Mouse (Mus musculus) hindbrain, embryonic 14.5 days (tissue): Measurements from ENCODE around the gene Katnbl1. TPM values are rescaled to one million over a fixed set of nuclear protein-coding genes. Genes with fewer than 3 reads are reported as not detected.

ENCODE experiments used
- ATAC-seq: fragments of 200-750 bp; cut with Nextera tagmentation; 2 replicates; pipeline ENCODE4 v1.8.0; 2017; ENCODE audit warnings: moderate number of reproducible peaks, mild to moderate bottlenecking, moderate TSS enrichment, moderate library complexity; ENCODE audit not compliant: low FRiP score
- DNase-seq: peaks from one replicate; pipeline ENCODE4 v3.0.0-alpha.2; 2015; ENCODE audit warnings: low spot score
- H3K27ac ChIP-seq: fragments of 300-500 bp; sonication (generic); 2 replicates; pipeline ENCODE4 v1.5.1; 2014; ENCODE audit warnings: mild to moderate bottlenecking, moderate library complexity
- H3K27me3 ChIP-seq: fragments of 300-500 bp; sonication (generic); 2 replicates; pipeline ENCODE4 v1.6.1; 2014; ENCODE audit warnings: mild to moderate bottlenecking, low read length, mixed read lengths; ENCODE audit not compliant: control insufficient read depth, insufficient read depth
- H3K36me3 ChIP-seq: fragments of 300-500 bp; sonication (generic); replicated peaks from 2 replicates; pipeline ENCODE4 v1.6.1; 2014; ENCODE audit not compliant: control insufficient read depth, insufficient read depth
- H3K4me1 ChIP-seq: fragments of 300-500 bp; sonication (generic); replicated peaks from 2 replicates; pipeline ENCODE4 v1.6.1; 2014; ENCODE audit warnings: antibody characterized with exemption, low read length, mixed read lengths; ENCODE audit not compliant: control insufficient read depth, insufficient read depth
- H3K4me2 ChIP-seq: fragments of 300-500 bp; sonication (generic); replicated peaks from 2 replicates; pipeline ENCODE4 v1.6.1; 2014; ENCODE audit warnings: mild to moderate bottlenecking, moderate library complexity
- H3K4me3 ChIP-seq: fragments of 300-500 bp; sonication (generic); replicated peaks from 2 replicates; pipeline ENCODE4 v1.5.1; 2014; ENCODE audit warnings: mild to moderate bottlenecking, low read length
- H3K9ac ChIP-seq: fragments of 300-500 bp; sonication (generic); 2 replicates; pipeline ENCODE4 v1.6.1; 2014
- H3K9me3 ChIP-seq: fragments of 300-500 bp; sonication (generic); 2 replicates; pipeline ENCODE4 v1.6.1; 2016; ENCODE audit warnings: low read length; ENCODE audit not compliant: control insufficient read depth
- WGBS: fragments of 180-500 bp; shearing (Covaris S2); extraction: QIAGEN DNeasy Blood & Tissue Kit; methylation state at CpG from one replicate; pipeline ENCODE4 v1.1.7; 2014; 5-methylcytosine and 5-hydroxymethylcytosine counted together
- polyA plus RNA-seq: library from polyadenylated mRNA; unstranded; fragments of >200 nt; fragmentation: Nextera tagmentation; extraction: Ambion mirVana; gene quantifications from 2 replicates; pipeline ENCODE4 v1.2.1, GENCODE M21; 2014

The Katnbl1 gene
- 36.2 and 42.7 TPM in 2 replicates for polyA plus RNA-seq

GRCm38 (mm10) chr2:112378973-112379898, at the start of gene Katnbl1:
TSS of gene Katnbl1 (plus strand) at chr2:112379211.
- peak; percentile 99 for ATAC-seq
- peak within 1 kb of the TSS; percentile 76 for H3K4me3 ChIP-seq
- under 1% methylated on average over 71 of the region's 72 CpGs for WGBS
- H3K4me2 ChIP-seq = peak within 1 kb of the TSS; percentile 61
- peak; percentile 93 for DNase-seq
- H3K27ac ChIP-seq = peak within 1 kb of the TSS; percentile 74
- H3K36me3 ChIP-seq = no peaks in the 10 kb centered on the region
- H3K4me1 ChIP-seq = peaks cover 13% of the 10 kb centered on the region
- peak within 1 kb of the TSS; percentile 85 for H3K9ac ChIP-seq
- no peaks in the 10 kb centered on the region for H3K9me3 ChIP-seq
- H3K27me3 ChIP-seq = peaks cover 5% of the 10 kb centered on the region; the same call in 1 of the 2 replicates

GRCm38 (mm10) chr2:112332051-112332898, 46.7 kb upstream of the Katnbl1 start:
- no peak overlapping the region for H3K4me2 ChIP-seq
- H3K9ac ChIP-seq = no peak overlapping the region
- DNase-seq = no peak
- no peaks in the 10 kb centered on the region for H3K4me1 ChIP-seq
- WGBS = 77% methylated on average over 4 of the region's 4 CpGs
- H3K9me3 ChIP-seq = no peaks in the 10 kb centered on the region
- no peak overlapping the region for H3K27ac ChIP-seq
- H3K36me3 ChIP-seq = peaks cover 26% of the 10 kb centered on the region
- ATAC-seq = no peak
- H3K4me3 ChIP-seq = no peak overlapping the region
- no peaks in the 10 kb centered on the region for H3K27me3 ChIP-seq

- H3K27ac ChIP-seq = no peak overlapping the region
- WGBS = 90% methylated on average over 6 of the region's 6 CpGs
- peaks cover 60% of the 10 kb centered on the region for H3K36me3 ChIP-seq
Measured at GRCm38 (mm10) chr2:112337211-112337610, 41.8 kb upstream of the Katnbl1 start.

GRCm38 (mm10) chr2:112339736-112340135, 39.3 kb upstream of the Katnbl1 start:
- DNase-seq = no peak
- Histone ChIP-seq H3K27ac (no peak overlapping the region), H3K9me3 (no peaks in the 10 kb centered on the region), H3K4me1 (no peaks in the 10 kb centered on the region), H3K4me2 (no peak overlapping the region), H3K27me3 (no peaks in the 10 kb centered on the region), H3K9ac (no peak overlapping the region), H3K4me3 (no peak overlapping the region), H3K36me3 (peaks cover 68% of the 10 kb centered on the region)
- no peak for ATAC-seq
- WGBS = 89% methylated on average over 2 of the region's 2 CpGs

More at GRCm38 (mm10) chr2:112337211-112337610, 41.8 kb upstream of the Katnbl1 start:
- DNase-seq (no peak), ATAC-seq (no peak)
- Histone ChIP-seq H3K9me3 (no peaks in the 10 kb centered on the region), H3K4me1 (no peaks in the 10 kb centered on the region), H3K4me2 (no peak overlapping the region), H3K4me3 (no peak overlapping the region), H3K9ac (no peak overlapping the region), H3K27me3 (no peaks in the 10 kb centered on the region)

- Histone ChIP-seq H3K4me3 (no peak overlapping the region), H3K4me2 (no peak overlapping the region), H3K4me1 (no peaks in the 10 kb centered on the region), H3K27ac (no peak overlapping the region), H3K9ac (no peak overlapping the region), H3K36me3 (peaks cover 67% of the 10 kb centered on the region), H3K9me3 (no peaks in the 10 kb centered on the region), H3K27me3 (no peaks in the 10 kb centered on the region)
- DNase-seq (no peak), ATAC-seq (no peak)
- 71% methylated on average over 3 of the region's 3 CpGs for WGBS
Measured at GRCm38 (mm10) chr2:112341117-112341516, 37.9 kb upstream of the Katnbl1 start.

GRCm38 (mm10) chr2:112348246-112348645, 30.8 kb upstream of the Katnbl1 start:
- H3K27ac ChIP-seq = no peak overlapping the region
- WGBS = 89% methylated on average over 3 of the region's 3 CpGs
- ATAC-seq = no peak

GRCm38 (mm10) chr2:112353685-112354455, 25.1 kb upstream of the Katnbl1 start:
- no peak for ATAC-seq

More at GRCm38 (mm10) chr2:112348246-112348645, 30.8 kb upstream of the Katnbl1 start:
- peaks cover 76% of the 10 kb centered on the region for H3K36me3 ChIP-seq
- no peaks in the 10 kb centered on the region for H3K9me3 ChIP-seq
- no peaks in the 10 kb centered on the region for H3K4me1 ChIP-seq
- H3K27me3 ChIP-seq = no peaks in the 10 kb centered on the region
- H3K9ac ChIP-seq = no peak overlapping the region
- no peak for DNase-seq
- H3K4me3 ChIP-seq = no peak overlapping the region
- no peak overlapping the region for H3K4me2 ChIP-seq

GRCm38 (mm10) chr2:112359611-112360010, 19.4 kb upstream of the Katnbl1 start:
- DNase-seq = no peak
- H3K9ac ChIP-seq = no peak overlapping the region
- 87% methylated on average over 2 of the region's 2 CpGs for WGBS
- H3K4me3 ChIP-seq = no peak overlapping the region
- ATAC-seq = no peak
- no peaks in the 10 kb centered on the region for H3K4me1 ChIP-seq
- no peaks in the 10 kb centered on the region for H3K9me3 ChIP-seq
- no peaks in the 10 kb centered on the region for H3K27me3 ChIP-seq
- H3K27ac ChIP-seq = no peak overlapping the region
- H3K36me3 ChIP-seq = peaks cover 97% of the 10 kb centered on the region
- H3K4me2 ChIP-seq = no peak overlapping the region

More at GRCm38 (mm10) chr2:112353685-112354455, 25.1 kb upstream of the Katnbl1 start:
- Histone ChIP-seq H3K27ac (no peak overlapping the region), H3K27me3 (no peaks in the 10 kb centered on the region), H3K4me3 (no peak overlapping the region), H3K4me1 (no peaks in the 10 kb centered on the region), H3K9ac (no peak overlapping the region), H3K36me3 (peaks cover 85% of the 10 kb centered on the region), H3K4me2 (no peak overlapping the region), H3K9me3 (no peaks in the 10 kb centered on the region)
- no peak for DNase-seq
- WGBS = 90% methylated on average over 7 of the region's 7 CpGs
